Mouse (Mus musculus): ENCODE results near the gene Atad1.
"Not testable (repeated sequence)": the region's sequence is repeated elsewhere in the genome, so short reads cannot be mapped to it uniquely, and the experiment has no call there.

The Atad1 gene

GRCm38 (mm10) chr19:32680894-32681293 is 58.7 kb downstream of the Atad1 start:
- no peak for DNase-seq (ENCODE audit: low spot score in 2 of 2)

- no peak for DNase-seq (ENCODE audit: low spot score in 2 of 2)
Measured at GRCm38 (mm10) chr19:32675766-32676165, 63.8 kb downstream of the Atad1 start.

- DNase-seq (ENCODE audit: low spot score in 2 of 2): not testable (repeated sequence)
Measured at GRCm38 (mm10) chr19:32667830-32668229, 71.8 kb downstream of the Atad1 start.

DNA sequence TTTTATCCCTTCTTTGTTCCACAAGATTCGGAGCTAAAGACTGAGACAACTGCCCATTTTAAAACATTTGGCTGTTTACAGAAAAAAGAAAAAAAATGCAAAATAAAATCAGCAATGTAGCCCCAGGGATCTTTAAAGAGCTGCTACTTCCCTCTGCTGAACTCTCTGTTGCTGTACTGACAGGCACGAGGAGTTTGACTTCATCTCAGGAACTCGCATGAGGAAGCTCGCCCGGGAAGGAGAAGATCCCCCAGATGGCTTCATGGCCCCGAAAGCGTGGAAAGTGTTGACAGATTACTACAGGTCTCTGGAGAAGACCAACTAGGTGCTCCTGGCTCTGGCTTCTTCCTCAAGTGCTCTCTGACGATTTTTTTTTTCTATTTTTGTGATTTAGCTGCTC is 74.3 kb downstream of the Atad1 start:
- no peak for DNase-seq (ENCODE audit: low spot score in 2 of 2)

DNA sequence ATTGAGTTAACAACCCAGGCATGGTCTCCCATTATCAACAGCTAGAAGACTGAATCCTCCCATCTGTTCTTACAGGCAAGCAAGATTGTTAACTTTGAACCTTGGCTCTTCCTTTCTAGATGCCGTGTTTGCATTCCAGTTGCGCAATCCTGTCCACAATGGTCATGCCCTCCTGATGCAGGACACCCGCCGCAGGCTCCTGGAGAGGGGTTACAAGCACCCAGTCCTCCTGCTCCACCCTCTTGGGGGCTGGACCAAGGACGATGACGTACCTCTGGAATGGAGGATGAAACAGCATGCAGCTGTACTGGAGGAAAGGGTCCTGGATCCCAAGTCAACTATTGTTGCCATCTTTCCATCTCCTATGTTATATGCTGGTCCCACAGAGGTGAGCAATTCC is 76.7 kb downstream of the Atad1 start:
- DNase-seq (ENCODE audit: low spot score in 2 of 2): no peak

DNA sequence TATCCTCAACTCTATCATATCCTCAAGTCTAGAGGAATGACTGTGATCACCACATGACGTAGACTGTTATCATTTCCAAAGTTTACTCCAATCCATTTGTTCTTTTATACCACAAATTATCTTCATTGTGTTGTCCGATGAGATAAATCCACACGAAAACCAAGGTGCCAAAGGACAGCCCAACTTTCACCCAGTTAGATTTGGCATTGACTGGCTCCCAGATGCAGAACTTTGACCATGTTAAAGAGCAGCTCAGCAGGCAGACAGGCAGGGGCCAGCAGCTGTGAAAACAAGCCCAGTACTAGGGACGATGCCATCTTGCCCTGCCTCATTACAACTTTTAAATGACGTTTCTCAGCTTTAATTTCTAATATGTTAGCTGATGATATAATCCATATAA is 80.2 kb downstream of the Atad1 start:
- DNase-seq (ENCODE audit: low spot score in 2 of 2): no peak

DNA sequence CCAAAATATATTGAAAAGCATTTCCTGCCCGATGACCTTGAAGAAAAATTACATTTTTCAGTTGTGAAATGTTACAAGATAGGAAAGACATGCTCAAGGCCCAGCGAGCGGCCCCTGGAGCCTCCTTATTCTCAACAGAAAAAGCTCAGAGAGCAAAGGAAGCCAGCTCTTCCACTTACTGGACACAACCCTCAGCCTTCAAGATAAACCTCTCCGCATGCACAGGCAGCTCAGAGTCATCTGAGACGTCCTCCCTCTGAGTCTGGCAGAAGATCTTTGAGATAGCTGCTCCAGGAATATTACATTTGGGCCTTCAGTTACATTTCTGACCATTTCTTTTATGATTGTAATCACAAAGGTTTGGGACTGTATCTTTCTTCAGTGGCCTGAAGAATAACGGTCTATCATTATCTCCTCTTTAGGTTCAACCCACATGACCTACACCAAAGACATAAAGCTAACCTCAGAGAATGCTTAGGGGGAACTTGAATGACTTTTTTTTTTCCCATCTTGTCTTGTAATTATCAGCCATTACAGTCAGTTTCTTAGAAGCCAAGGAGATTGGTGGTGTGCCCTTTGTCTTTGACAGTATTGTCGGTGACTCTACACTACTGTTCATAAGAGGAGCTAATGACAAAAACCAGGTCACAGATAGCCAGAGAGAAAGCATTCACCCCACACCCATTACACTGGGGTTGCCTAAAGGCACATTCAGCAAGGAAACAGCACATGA is 85.8 kb downstream of the Atad1 start:
- no peak for DNase-seq (ENCODE audit: low spot score in 2 of 2)

DNA sequence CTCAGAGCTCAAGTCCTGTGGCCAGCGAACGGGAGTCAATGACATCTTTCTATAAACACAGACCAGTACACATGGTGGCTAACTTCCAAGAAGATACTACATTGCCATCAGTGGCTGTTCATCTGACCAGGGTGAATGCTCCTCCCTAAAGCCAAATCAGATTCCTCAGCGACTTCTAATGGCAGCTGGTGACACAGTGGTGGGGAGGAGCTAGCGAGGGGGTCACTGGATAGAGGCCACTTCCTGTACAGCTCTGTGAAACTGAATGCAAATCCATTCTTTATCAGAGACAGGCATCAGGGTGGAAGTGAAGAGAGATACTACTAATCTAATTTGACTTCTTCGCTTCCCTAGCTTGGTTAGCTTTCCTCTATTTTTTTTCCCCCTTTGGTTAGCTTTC is 86.5 kb downstream of the Atad1 start:
- DNase-seq (ENCODE audit: low spot score in 2 of 2): no peak

DNA sequence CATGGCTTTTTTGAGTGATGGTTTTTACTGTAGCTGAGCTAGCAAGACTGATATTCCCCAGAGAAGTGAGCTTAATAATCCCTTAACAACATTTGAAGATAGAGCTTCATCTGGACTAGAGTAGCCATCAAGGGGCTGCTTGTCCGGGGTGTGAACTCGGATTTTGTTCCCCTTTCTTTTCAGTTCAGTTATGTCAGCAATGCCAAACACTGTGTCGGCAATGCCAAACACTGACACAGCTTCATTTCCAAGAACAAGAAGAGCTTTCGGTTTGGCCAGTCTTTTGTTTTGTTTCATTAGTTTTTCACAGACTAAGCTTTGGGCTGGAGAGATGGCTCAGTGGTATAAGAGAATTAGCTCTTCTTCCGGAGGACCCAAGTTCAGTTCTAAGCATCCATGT is 88.5 kb downstream of the Atad1 start:
- peak in 1 of 2 experiments; percentile 26 for DNase-seq (ENCODE audit: low spot score in 2 of 2)

DNA sequence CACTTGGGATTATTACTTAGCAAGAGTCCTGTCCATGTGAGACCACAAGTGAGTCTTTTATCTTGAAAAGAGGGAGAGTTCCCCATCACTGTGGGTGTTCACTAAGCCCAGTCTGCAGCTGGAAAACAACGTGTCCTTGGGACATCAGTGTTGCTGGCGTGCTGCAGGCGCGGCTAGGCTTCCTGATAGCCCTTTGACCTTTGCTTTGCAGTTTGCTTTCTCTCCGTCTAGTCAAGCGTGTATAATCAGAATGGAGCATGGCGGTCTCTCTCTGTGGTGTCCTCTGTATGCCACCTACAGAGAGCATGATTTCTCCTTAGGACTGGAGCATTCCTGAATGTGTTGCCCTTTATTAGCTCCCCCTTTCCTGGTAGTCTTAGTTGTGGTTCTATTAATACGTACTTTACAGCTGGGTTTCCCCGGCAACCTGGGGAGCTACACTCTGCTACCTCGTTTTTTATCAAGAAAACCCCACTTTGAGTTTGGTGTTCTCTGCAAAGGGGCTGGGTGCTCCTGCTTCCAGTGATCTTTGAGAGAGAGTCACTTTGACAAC is 91.5 kb downstream of the Atad1 start:
- no peak for DNase-seq (ENCODE audit: low spot score in 2 of 2)

GRCm38 (mm10) chr19:32646382-32646781 is 93.2 kb downstream of the Atad1 start:
- DNase-seq (ENCODE audit: low spot score in 2 of 2): no peak

- DNase-seq (ENCODE audit: low spot score in 2 of 2): no peak
Measured at GRCm38 (mm10) chr19:32645939-32646338, 93.6 kb downstream of the Atad1 start.

GRCm38 (mm10) chr19:32643642-32644041 is 95.9 kb downstream of the Atad1 start:
- DNase-seq (ENCODE audit: low spot score in 2 of 2): no peak

DNA sequence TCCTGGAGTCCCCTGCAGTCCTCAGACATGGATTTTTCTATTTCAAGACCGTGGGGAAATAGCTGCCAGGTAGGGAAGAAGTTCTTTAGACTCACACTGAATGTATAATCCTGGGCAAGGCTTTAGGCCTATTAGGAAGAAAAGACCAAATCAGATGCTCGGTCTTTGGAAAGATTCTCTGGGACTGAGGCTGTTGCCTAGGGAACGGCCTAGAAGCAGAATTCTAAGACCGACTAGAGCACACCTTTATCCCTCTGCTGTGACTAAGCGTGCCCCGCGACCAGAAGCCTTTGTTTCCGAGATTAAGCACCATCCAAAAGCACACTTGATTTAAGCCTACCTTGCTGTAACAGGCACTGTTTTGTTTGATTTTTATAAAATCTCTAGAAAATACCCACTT is 97.6 kb downstream of the Atad1 start:
- no peak for DNase-seq (ENCODE audit: low spot score in 2 of 2)

DNA sequence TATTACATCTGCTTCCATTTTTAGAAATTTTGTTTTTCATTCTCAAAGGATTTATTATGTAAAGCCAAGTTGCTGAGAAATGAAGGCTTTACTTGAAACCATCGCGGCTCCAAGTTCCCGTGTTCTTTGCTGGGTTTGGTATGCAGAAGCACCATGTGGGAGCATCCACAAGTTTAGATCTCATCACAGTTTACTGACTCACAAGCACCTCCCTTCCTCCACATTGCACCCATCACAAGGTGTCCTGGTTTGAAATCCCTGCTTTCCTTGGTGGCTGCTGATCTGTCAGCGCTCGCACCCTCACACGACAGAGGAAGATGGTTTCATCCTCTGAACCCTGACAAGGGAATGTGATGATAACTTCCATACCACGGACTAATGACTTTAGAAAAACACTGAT is 98.1 kb downstream of the Atad1 start:
- no peak for DNase-seq (ENCODE audit: low spot score in 2 of 2)

DNA sequence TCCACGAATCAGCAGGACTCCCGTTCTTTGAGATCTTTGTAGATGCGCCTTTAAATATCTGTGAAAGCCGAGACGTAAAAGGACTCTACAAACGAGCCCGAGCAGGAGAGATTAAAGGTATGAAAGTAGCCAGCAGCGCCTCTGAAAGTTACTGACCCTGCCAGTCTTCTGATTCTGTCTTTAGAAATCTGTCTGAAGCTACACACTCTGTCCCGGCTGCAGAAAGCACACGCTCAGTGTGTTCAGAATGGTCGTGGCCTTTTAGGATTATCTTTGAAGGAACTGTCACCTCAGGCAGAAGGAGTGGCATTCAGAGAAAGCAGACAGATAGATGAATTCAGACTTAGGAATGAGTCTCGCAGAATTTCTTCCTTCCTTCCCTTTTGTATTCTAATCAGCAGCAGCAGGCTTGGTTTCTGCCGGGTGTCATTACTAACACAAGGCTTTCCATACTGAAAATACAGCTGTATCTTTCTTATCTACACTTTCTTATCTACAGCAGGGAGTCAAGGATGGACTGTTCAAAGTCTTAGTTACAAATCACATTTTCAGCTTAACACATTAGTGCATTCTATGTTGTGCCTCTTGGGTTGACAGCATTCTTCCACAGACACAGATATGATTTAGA is 101.2 kb downstream of the Atad1 start:
- no peak for DNase-seq (ENCODE audit: low spot score in 2 of 2)

- peak; percentile 32 to 58 for DNase-seq (ENCODE audit: low spot score in 2 of 2)
Measured at GRCm38 (mm10) chr19:32637357-32638275, 102.0 kb downstream of the Atad1 start.

- peak; percentile 19 to 77 for DNase-seq (ENCODE audit: low spot score in 2 of 2)
Measured at GRCm38 (mm10) chr19:32634916-32635315, 104.7 kb downstream of the Atad1 start.

DNA sequence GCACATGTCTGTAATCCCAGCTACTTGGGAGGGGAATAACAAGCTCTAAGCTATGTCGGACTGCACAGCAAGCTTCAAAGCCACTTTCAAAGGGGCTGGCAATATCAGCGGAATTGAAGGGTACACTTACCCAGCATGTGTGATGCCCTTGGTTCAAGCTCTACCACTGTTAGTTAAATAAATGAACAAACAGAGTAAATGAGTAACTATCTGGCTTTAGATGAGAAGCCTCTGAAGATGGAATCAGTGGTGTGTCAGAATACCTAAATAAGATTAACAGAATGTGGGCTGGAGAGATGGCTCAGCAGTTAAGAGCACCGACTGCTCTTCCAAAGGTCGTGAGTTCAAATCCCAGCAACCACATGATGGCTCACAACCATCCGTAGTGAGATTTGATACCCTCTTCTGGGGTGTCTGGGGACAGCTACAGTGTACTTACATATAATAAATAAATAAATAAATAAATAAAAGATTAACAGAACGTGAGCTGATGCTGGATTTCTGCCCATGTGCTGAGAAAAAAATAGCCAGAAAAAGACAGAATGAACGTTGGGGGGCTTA is 110.9 kb downstream of the Atad1 start:
- DNase-seq (ENCODE audit: low spot score in 2 of 2): no peak

- DNase-seq (ENCODE audit: low spot score in 2 of 2): no peak
Measured at GRCm38 (mm10) chr19:32627631-32628030, 112.0 kb downstream of the Atad1 start.

DNA sequence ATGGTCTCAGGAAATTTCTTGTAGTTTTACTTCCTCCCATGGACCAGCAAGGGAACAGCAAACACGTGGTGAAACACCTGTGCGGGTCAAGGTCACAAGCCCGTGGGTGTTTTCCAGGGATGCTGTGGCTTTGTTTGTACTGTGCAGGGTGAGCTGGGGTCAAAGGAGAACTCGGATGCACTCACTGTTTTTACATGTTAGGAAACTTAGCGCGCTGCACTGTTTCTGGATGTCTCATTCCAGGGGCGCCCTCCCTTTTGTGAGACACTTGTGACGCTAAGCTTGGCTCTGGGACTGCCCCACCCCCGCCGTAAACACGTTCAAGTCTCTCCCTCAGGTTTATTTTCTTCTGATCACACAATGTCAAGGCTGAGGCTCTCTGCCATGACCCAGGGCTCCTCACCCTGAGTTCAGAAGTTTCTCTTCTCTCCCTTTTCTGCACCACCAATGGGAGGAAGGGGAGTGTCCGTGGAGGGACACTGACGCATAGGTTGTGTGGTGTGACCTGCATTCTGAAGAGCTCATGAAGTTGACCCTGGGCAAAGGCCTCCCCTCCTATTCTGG is 112.7 kb downstream of the Atad1 start:
- peak in 1 of 2 experiments; percentile 8 for DNase-seq (ENCODE audit: low spot score in 2 of 2)

DNA sequence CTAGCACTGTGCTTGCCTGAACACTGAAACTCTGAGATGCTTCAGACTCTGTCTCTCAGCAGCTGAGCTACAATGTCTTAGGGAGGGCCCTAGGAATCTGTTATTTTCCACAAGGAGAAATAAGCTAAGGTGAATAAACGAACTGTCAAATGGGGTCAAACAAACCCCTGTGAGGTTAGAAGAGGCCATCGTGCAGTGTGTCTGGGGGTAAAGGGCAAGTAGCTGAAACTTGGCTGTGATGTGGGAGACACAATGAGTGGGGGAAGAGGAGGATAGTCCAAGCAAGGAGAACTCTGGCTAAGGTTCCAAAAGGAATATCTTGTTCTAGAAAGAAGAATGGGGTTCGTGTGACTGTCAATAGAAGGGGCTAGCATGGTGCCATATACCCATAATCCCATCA is 117.4 kb downstream of the Atad1 start:
- DNase-seq (ENCODE audit: low spot score in 2 of 2): no peak

Data from heart, adult 9 months (tissue).